Mouse (Mus musculus) lung, embryonic 14.5 days (tissue): ENCODE data around the gene Gopc. TPM values are rescaled to one million over a fixed set of nuclear protein-coding genes. Genes with fewer than 3 reads are reported as not detected.

Experiments used
- ATAC-seq: fragments of 200-750 bp; cut with Nextera tagmentation; 2 replicates; pipeline ENCODE4 v1.8.0; 2017; ENCODE audit warnings: mild to moderate bottlenecking, moderate TSS enrichment, moderate library complexity; ENCODE audit not compliant: insufficient read depth
- DNase-seq: peaks from one replicate; pipeline ENCODE4 v3.0.0-alpha.2; 2015
- H3K27ac ChIP-seq: fragments of 300-500 bp; sonication (generic); 2 replicates; pipeline ENCODE4 v1.5.1; 2014; ENCODE audit warnings: low read depth, mild to moderate bottlenecking, moderate library complexity
- H3K27me3 ChIP-seq: fragments of 300-500 bp; sonication (generic); 2 replicates; pipeline ENCODE4 v1.6.1; 2014; ENCODE audit warnings: low read length, control low read depth; ENCODE audit not compliant: insufficient read depth
- H3K36me3 ChIP-seq: fragments of 300-500 bp; sonication (generic); 2 replicates; pipeline ENCODE4 v1.6.1; 2014; ENCODE audit warnings: control low read depth; ENCODE audit not compliant: insufficient read depth
- H3K4me1 ChIP-seq: fragments of 300-500 bp; sonication (generic); 2 replicates; pipeline ENCODE4 v1.6.1; 2014; ENCODE audit warnings: antibody characterized with exemption, control low read depth; ENCODE audit not compliant: insufficient read depth
- H3K4me2 ChIP-seq: fragments of 300-500 bp; sonication (generic); 2 replicates; pipeline ENCODE4 v1.6.1; 2014; ENCODE audit warnings: mild to moderate bottlenecking
- H3K4me3 ChIP-seq: fragments of 300-500 bp; sonication (generic); 2 replicates; pipeline ENCODE4 v1.5.1; 2014; ENCODE audit warnings: low read depth, low read length
- H3K9ac ChIP-seq: fragments of 300-500 bp; sonication (generic); 2 replicates; pipeline ENCODE4 v1.6.1; 2014
- H3K9me3 ChIP-seq: fragments of 300-500 bp; sonication (generic); 2 replicates; pipeline ENCODE4 v1.6.1; 2016; ENCODE audit warnings: low read depth, low read length, control low read depth
- CTCF ChIP-seq: IDR thresholded peaks from 2 replicates; pipeline ENCODE4 v1.5.1; 2016; ENCODE audit warnings: antibody characterized with exemption, low read depth
- WGBS: fragments of 180-500 bp; shearing (Covaris S2); extraction: QIAGEN DNeasy Blood & Tissue Kit; methylation state at CpG from one replicate; pipeline ENCODE4 v1.1.7; 2014; 5-methylcytosine and 5-hydroxymethylcytosine counted together
- polyA plus RNA-seq: library from polyadenylated mRNA; unstranded; fragments of >200 nt; fragmentation: Nextera tagmentation; extraction: Ambion mirVana; gene quantifications from 2 replicates; pipeline ENCODE4 v1.2.1, GENCODE M21; 2014

The Gopc gene
- polyA plus RNA-seq, 1 experiment from 2014 or later, result 22.6 TPM

- TF ChIP-seq CTCF, result no peak
- no peak overlapping the region for H3K27ac ChIP-seq
- no peaks in the 10 kb centered on the region for H3K27me3 ChIP-seq
- DNase-seq, result no peak
- no peaks in the 10 kb centered on the region for H3K36me3 ChIP-seq
- H3K4me1 ChIP-seq, result no peaks in the 10 kb centered on the region
- H3K4me3 ChIP-seq, result no peak overlapping the region
- H3K9ac ChIP-seq, result no peak overlapping the region
- no peak for ATAC-seq
- 80% methylated on average over 13 of the region's 13 CpGs for WGBS
- no peak overlapping the region for H3K4me2 ChIP-seq
- H3K9me3 ChIP-seq, result no peaks in the 10 kb centered on the region
Observed at GRCm38 (mm10) chr10:52405160-52405559, 23.2 kb upstream of the Gopc start.

- H3K36me3 ChIP-seq, result no peaks in the 10 kb centered on the region
- no peaks in the 10 kb centered on the region for H3K27me3 ChIP-seq
- no peak overlapping the region for H3K27ac ChIP-seq
- DNase-seq (no peak), ATAC-seq (no peak)
- no peaks in the 10 kb centered on the region for H3K9me3 ChIP-seq
- no peak overlapping the region for H3K4me2 ChIP-seq
- no peak overlapping the region for H3K4me3 ChIP-seq
- 56% methylated on average over 3 of the region's 3 CpGs for WGBS
- no peak for TF ChIP-seq CTCF
- H3K9ac ChIP-seq, result no peak overlapping the region
- no peaks in the 10 kb centered on the region for H3K4me1 ChIP-seq
Observed at GRCm38 (mm10) chr10:52399722-52400121, 17.8 kb upstream of the Gopc start.

- 66% methylated on average over 2 of the region's 2 CpGs for WGBS
- no peak overlapping the region for H3K4me3 ChIP-seq
Observed at GRCm38 (mm10) chr10:52398715-52399114, 16.8 kb upstream of the Gopc start.

GRCm38 (mm10) chr10:52396647-52397046, 14.7 kb upstream of the Gopc start:
- 82% methylated on average over 3 of the region's 3 CpGs for WGBS
- no peak for DNase-seq
- no peak for TF ChIP-seq CTCF

More at GRCm38 (mm10) chr10:52398715-52399114, 16.8 kb upstream of the Gopc start:
- no peak for DNase-seq
- no peaks in the 10 kb centered on the region for H3K36me3 ChIP-seq
- H3K4me1 ChIP-seq, result no peaks in the 10 kb centered on the region
- H3K27me3 ChIP-seq, result no peaks in the 10 kb centered on the region
- ATAC-seq, result no peak
- H3K9me3 ChIP-seq, result no peaks in the 10 kb centered on the region
- H3K9ac ChIP-seq, result no peak overlapping the region
- no peak for TF ChIP-seq CTCF
- no peak overlapping the region for H3K27ac ChIP-seq
- no peak overlapping the region for H3K4me2 ChIP-seq

GRCm38 (mm10) chr10:52391208-52391607, 9.3 kb upstream of the Gopc start:
- H3K4me1 ChIP-seq, result no peaks in the 10 kb centered on the region
- 58% methylated on average over 2 of the region's 2 CpGs for WGBS
- no peak for DNase-seq
- no peaks in the 10 kb centered on the region for H3K9me3 ChIP-seq
- no peak overlapping the region for H3K4me3 ChIP-seq
- no peak overlapping the region for H3K27ac ChIP-seq
- H3K27me3 ChIP-seq, result no peaks in the 10 kb centered on the region
- H3K4me2 ChIP-seq, result no peak overlapping the region
- no peak overlapping the region for H3K9ac ChIP-seq
- TF ChIP-seq CTCF, result no peak
- ATAC-seq, result no peak
- H3K36me3 ChIP-seq, result no peaks in the 10 kb centered on the region

More at GRCm38 (mm10) chr10:52396647-52397046, 14.7 kb upstream of the Gopc start:
- Histone ChIP-seq H3K9me3 (no peaks in the 10 kb centered on the region), H3K9ac (no peak overlapping the region), H3K36me3 (no peaks in the 10 kb centered on the region), H3K27me3 (no peaks in the 10 kb centered on the region), H3K4me2 (no peak overlapping the region), H3K27ac (no peak overlapping the region), H3K4me1 (no peaks in the 10 kb centered on the region), H3K4me3 (no peak overlapping the region)
- no peak for ATAC-seq

- TF ChIP-seq CTCF, result no peak
- H3K27ac ChIP-seq, result no peak overlapping the region
- H3K4me3 ChIP-seq, result no peak overlapping the region
- no peak overlapping the region for H3K4me2 ChIP-seq
- 75% methylated on average over 3 of the region's 3 CpGs for WGBS
- ATAC-seq (no peak), DNase-seq (no peak)
- H3K36me3 ChIP-seq, result no peaks in the 10 kb centered on the region
- no peaks in the 10 kb centered on the region for H3K27me3 ChIP-seq
- H3K9ac ChIP-seq, result no peak overlapping the region
- H3K4me1 ChIP-seq, result no peaks in the 10 kb centered on the region
- H3K9me3 ChIP-seq, result no peaks in the 10 kb centered on the region
Observed at GRCm38 (mm10) chr10:52389438-52389837, 7.5 kb upstream of the Gopc start.

GRCm38 (mm10) chr10:52388922-52389430, 7.1 kb upstream of the Gopc start, which contains the start of gene Nepn:
Gene Nepn, plus strand, starts transcription at chr10:52388972.
- no peak for TF ChIP-seq CTCF
- ATAC-seq, result no peak
- WGBS, result 73% methylated on average over 5 of the region's 5 CpGs
- Histone ChIP-seq H3K27ac (no peak within 1 kb of the TSS), H3K4me2 (no peak within 1 kb of the TSS), H3K4me3 (no peak within 1 kb of the TSS), H3K27me3 (no peaks in the 10 kb centered on the region), H3K9me3 (no peaks in the 10 kb centered on the region), H3K4me1 (no peaks in the 10 kb centered on the region), H3K36me3 (no peaks in the 10 kb centered on the region), H3K9ac (no peak within 1 kb of the TSS)
- DNase-seq, result no peak

GRCm38 (mm10) chr10:52387192-52387591, 5.3 kb upstream of the Gopc start:
- no peak for TF ChIP-seq CTCF
- no peaks in the 10 kb centered on the region for H3K9me3 ChIP-seq
- WGBS, result 32% methylated on average over 4 of the region's 4 CpGs

More at GRCm38 (mm10) chr10:52387192-52387591, 5.3 kb upstream of the Gopc start:
- DNase-seq, result no peak
- H3K36me3 ChIP-seq, result no peaks in the 10 kb centered on the region
- H3K4me1 ChIP-seq, result no peaks in the 10 kb centered on the region
- H3K4me3 ChIP-seq, result no peak overlapping the region
- H3K27ac ChIP-seq, result no peak overlapping the region
- H3K9ac ChIP-seq, result no peak overlapping the region
- no peaks in the 10 kb centered on the region for H3K27me3 ChIP-seq
- H3K4me2 ChIP-seq, result no peak overlapping the region
- ATAC-seq, result no peak
